Mouse (Mus musculus): ENCODE measurements at regions not wholly inside any gene's neighbourhood (a gene's known extent, or its start where the extent isn't known, plus 50 kb on each side); places are given as distances from the start of the nearest gene placed in this dataset.

DNA sequence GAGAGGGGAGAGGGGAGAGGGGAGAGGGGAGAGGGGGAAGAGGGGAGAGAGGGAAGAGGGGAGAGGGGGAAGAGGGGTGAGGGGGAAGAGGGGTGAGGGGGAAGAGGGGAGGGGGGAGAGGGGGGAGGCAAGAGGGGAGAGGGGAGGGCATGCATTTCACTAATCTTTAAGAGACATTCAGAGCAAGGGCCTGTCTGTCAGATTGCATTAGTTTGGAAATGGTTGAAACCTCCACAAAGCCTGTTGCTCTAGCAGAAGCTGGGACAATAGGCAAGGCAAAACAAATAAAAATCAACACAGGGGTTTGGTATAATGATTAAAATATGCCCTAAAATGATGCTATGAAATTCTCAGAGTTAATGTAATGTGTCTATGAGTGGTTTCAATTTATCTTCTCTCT is 196.4 kb downstream of the Cetn3 start:
- H3K36me3 ChIP-seq (ENCODE audit: control insufficient read depth, insufficient read depth, low read length): no peaks in the 10 kb centered on the region
- no peak overlapping the region for H3K27ac ChIP-seq (ENCODE audit: insufficient read depth, low read depth, low read length)
- no peak overlapping the region for H3K4me3 ChIP-seq (ENCODE audit: low read depth, low read length)
- TF ChIP-seq POLR2A (IDR thresholded peaks at IDR 0.05; ENCODE audit: low read depth, low read length): no peak
- no peak for TF ChIP-seq CTCF (IDR thresholded peaks at IDR 0.05; ENCODE audit: extremely low read depth, insufficient read length, insufficient replicate concordance, low read depth, low read length)
- H3K4me1 ChIP-seq (ENCODE audit: control insufficient read depth, insufficient read depth, insufficient read length, low read length): no peaks in the 10 kb centered on the region
- H3K27me3 ChIP-seq (ENCODE audit: control insufficient read depth, insufficient read depth, low read length): no peaks in the 10 kb centered on the region

DNA sequence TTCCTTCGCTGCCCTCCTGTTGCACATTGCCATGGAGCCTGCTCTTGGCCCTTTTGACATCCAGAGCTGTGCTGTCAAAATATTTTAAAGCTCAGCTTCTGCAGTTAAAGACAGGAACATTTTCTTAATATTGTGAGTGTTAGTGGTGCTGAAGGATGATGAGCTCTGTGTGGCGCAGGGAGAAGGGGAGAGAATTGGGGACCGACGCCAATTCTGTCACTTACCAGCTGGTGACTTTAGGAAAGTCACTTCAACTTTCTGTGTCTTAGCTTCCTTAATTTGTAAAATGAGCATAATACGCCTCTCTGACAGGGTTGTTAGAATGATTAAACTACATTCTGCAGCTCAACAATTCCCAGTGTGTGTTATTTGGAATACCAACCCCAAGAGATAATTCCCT is 197.2 kb downstream of the Cetn3 start:
- 78% methylated on average over 5 of the region's 5 CpGs for WGBS
- no peak overlapping the region for H3K27ac ChIP-seq (ENCODE audit: insufficient read depth, low read depth, low read length)
- no peaks in the 10 kb centered on the region for H3K27me3 ChIP-seq (ENCODE audit: control insufficient read depth, insufficient read depth, low read length)
- no peak overlapping the region for H3K4me3 ChIP-seq (ENCODE audit: low read depth, low read length)
- TF ChIP-seq CTCF (IDR thresholded peaks at IDR 0.05; ENCODE audit: extremely low read depth, insufficient read length, insufficient replicate concordance, low read depth, low read length): no peak
- TF ChIP-seq POLR2A (IDR thresholded peaks at IDR 0.05; ENCODE audit: low read depth, low read length): no peak
- H3K36me3 ChIP-seq (ENCODE audit: control insufficient read depth, insufficient read depth, low read length): no peaks in the 10 kb centered on the region
- H3K4me1 ChIP-seq (ENCODE audit: control insufficient read depth, insufficient read depth, insufficient read length, low read length): no peaks in the 10 kb centered on the region

DNA sequence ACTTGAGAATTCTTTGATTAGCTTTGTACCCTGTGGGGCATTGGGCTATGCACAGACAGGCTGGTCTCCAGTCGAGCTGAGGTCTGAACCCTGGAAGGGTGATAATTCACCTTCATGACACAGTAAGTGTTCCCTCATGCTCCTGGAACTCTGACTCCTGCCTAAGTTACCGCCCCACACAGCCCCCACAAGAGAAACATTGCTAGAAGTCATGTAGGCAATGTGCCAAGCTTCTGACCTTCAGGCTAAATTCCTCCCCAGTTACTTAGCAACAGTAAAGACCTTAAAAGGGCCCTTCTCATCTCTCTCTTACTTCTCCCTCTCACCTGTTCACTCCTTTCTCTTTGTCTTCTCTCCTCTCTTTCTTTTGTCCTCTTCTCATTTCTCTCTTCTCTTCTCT is 199.6 kb downstream of the Cetn3 start:
- 40% methylated on average over 2 of the region's 2 CpGs for WGBS
- H3K4me3 ChIP-seq (ENCODE audit: low read depth, low read length): no peak overlapping the region
- H3K27me3 ChIP-seq (ENCODE audit: control insufficient read depth, insufficient read depth, low read length): no peaks in the 10 kb centered on the region
- no peaks in the 10 kb centered on the region for H3K4me1 ChIP-seq (ENCODE audit: control insufficient read depth, insufficient read depth, insufficient read length, low read length)
- TF ChIP-seq POLR2A (IDR thresholded peaks at IDR 0.05; ENCODE audit: low read depth, low read length) (no peak), CTCF (IDR thresholded peaks at IDR 0.05; ENCODE audit: extremely low read depth, insufficient read length, insufficient replicate concordance, low read depth, low read length) (no peak)
- H3K36me3 ChIP-seq (ENCODE audit: control insufficient read depth, insufficient read depth, low read length): no peaks in the 10 kb centered on the region
- no peak overlapping the region for H3K27ac ChIP-seq (ENCODE audit: insufficient read depth, low read depth, low read length)

DNA sequence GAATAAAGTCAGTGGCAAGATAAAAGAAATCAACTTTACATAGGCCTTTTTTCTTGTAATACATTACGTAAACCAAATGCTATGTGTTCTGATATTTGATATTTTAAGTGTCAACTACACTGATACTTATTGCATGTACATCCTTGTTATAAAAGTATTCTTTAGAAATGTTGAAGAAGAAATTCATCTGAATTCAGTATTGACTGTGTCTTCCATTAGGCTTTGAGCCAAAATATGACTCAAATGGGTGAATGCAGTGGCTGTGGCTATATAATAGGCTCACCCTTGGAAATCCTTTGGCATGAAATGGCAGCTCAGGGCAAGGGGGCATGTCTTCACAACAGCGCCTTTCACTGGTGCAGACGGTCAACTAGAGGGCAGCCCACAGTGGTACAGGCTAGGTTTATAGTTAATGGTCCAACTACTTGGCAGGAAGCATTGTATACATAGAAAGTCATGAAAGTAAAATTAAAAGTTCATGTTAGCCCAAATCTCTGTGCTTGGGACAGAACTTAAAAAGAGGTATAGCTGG is 217.9 kb downstream of the Cetn3 start:
- Histone ChIP-seq H3K4me1 (ENCODE audit: control insufficient read depth, insufficient read depth, insufficient read length, low read length) (no peaks in the 10 kb centered on the region), H3K27me3 (ENCODE audit: control insufficient read depth, insufficient read depth, low read length) (no peaks in the 10 kb centered on the region), H3K4me3 (ENCODE audit: low read depth, low read length) (no peak overlapping the region), H3K27ac (ENCODE audit: insufficient read depth, low read depth, low read length) (no peak overlapping the region), H3K36me3 (ENCODE audit: control insufficient read depth, insufficient read depth, low read length) (no peaks in the 10 kb centered on the region)
- no peak for TF ChIP-seq CTCF (IDR thresholded peaks at IDR 0.05; ENCODE audit: extremely low read depth, insufficient read length, insufficient replicate concordance, low read depth, low read length)
- no peak for TF ChIP-seq POLR2A (IDR thresholded peaks at IDR 0.05; ENCODE audit: low read depth, low read length)
- WGBS: 88% methylated on average over 3 of the region's 3 CpGs

DNA sequence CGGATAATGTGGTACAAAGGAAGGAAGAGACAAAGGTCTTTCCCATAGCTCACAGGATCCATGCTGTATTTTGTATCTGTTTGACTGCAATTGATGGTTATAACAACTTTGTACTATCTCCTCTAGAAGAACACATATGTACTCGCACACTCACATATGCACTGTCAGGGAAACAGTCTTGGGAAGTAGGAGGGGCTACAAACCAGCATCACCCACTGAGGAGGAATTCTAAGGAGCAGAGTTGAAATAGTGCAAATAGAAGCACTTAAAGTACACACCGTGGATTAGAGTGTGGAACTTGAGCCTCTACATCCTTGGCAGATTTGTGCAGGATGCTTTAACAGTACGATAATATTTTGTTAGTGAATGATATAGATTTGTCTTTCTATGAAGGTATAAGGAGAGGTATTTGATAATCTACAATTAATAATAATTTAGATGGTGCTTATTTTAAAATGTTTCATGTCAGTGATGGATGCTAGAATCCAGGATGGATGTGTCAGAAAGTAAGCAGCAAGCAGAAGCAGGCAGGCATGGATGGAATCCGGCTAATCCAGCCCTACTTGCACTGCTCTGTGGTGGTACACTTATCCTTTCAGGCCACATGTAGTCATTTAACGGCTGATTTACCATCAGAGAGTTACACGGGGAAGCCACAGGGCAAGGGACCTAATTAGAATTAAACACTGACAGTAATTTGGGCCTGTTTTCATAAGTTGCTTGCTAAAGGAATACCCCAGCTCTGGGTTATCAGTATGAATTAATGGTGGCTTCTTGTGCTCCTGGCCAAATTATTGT is 223.3 kb downstream of the Cetn3 start:
- Histone ChIP-seq H3K4me1 (ENCODE audit: control insufficient read depth, insufficient read depth, insufficient read length, low read length) (no peaks in the 10 kb centered on the region), H3K36me3 (ENCODE audit: control insufficient read depth, insufficient read depth, low read length) (no peaks in the 10 kb centered on the region), H3K27me3 (ENCODE audit: control insufficient read depth, insufficient read depth, low read length) (no peaks in the 10 kb centered on the region), H3K27ac (ENCODE audit: insufficient read depth, low read depth, low read length) (no peak overlapping the region), H3K4me3 (ENCODE audit: low read depth, low read length) (no peak overlapping the region)
- TF ChIP-seq CTCF (IDR thresholded peaks at IDR 0.05; ENCODE audit: extremely low read depth, insufficient read length, insufficient replicate concordance, low read depth, low read length): no peak
- TF ChIP-seq POLR2A (IDR thresholded peaks at IDR 0.05; ENCODE audit: low read depth, low read length): no peak
- WGBS: 73% methylated on average over 7 of the region's 7 CpGs

DNA sequence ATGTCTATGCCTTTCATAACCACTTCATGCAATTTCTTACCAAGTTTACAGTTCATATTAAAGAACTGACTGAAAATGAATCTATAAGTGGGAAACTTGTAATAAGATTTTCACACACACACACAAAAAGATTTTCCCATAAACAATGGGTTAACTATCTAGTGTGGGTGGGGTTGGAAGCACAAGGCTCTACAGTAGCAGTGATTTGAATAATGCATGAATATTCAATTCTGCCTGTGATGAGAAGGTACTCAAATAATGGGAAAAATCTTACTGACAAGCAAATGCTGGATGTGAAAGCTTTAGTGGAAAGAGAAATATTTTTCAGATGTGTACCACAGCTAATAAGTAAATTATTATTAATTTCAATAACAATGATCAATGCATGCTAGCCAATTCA is 224.3 kb downstream of the Cetn3 start:
- H3K4me3 ChIP-seq (ENCODE audit: low read depth, low read length): no peak overlapping the region
- no peaks in the 10 kb centered on the region for H3K4me1 ChIP-seq (ENCODE audit: control insufficient read depth, insufficient read depth, insufficient read length, low read length)
- H3K27me3 ChIP-seq (ENCODE audit: control insufficient read depth, insufficient read depth, low read length): no peaks in the 10 kb centered on the region
- H3K36me3 ChIP-seq (ENCODE audit: control insufficient read depth, insufficient read depth, low read length): no peaks in the 10 kb centered on the region
- no peak overlapping the region for H3K27ac ChIP-seq (ENCODE audit: insufficient read depth, low read depth, low read length)
- TF ChIP-seq CTCF (IDR thresholded peaks at IDR 0.05; ENCODE audit: extremely low read depth, insufficient read length, insufficient replicate concordance, low read depth, low read length) (no peak), POLR2A (IDR thresholded peaks at IDR 0.05; ENCODE audit: low read depth, low read length) (no peak)

DNA sequence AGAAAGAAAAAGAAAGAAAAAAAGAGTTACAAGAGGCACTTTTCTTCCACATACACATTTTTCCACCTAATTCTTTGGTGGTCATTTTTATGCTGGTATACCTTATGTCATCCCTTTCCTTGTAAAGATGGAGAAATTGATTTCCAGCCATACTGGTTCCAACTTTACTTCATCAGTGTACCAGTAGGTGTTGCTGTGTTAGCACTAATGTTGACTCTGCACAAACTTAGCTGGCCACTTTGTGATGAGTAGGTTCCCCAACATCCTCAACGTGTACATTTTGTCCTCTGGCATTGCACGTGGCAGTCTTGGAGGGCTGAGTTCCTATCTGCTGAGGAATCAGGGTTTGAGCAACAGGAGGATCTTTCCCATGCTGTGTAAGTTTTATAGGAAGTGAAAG is 256.7 kb downstream of the Cetn3 start:
- no peaks in the 10 kb centered on the region for H3K36me3 ChIP-seq (ENCODE audit: control insufficient read depth, insufficient read depth, low read length)
- TF ChIP-seq CTCF (IDR thresholded peaks at IDR 0.05; ENCODE audit: extremely low read depth, insufficient read length, insufficient replicate concordance, low read depth, low read length): no peak
- TF ChIP-seq POLR2A (IDR thresholded peaks at IDR 0.05; ENCODE audit: low read depth, low read length): no peak
- no peaks in the 10 kb centered on the region for H3K27me3 ChIP-seq (ENCODE audit: control insufficient read depth, insufficient read depth, low read length)
- WGBS: 23% methylated on average over 2 of the region's 2 CpGs
- no peak overlapping the region for H3K4me3 ChIP-seq (ENCODE audit: low read depth, low read length)
- no peak overlapping the region for H3K27ac ChIP-seq (ENCODE audit: insufficient read depth, low read depth, low read length)
- H3K4me1 ChIP-seq (ENCODE audit: control insufficient read depth, insufficient read depth, insufficient read length, low read length): no peaks in the 10 kb centered on the region

All from small intestine, adult 2 months (tissue).